In the genomic region with DNA sequence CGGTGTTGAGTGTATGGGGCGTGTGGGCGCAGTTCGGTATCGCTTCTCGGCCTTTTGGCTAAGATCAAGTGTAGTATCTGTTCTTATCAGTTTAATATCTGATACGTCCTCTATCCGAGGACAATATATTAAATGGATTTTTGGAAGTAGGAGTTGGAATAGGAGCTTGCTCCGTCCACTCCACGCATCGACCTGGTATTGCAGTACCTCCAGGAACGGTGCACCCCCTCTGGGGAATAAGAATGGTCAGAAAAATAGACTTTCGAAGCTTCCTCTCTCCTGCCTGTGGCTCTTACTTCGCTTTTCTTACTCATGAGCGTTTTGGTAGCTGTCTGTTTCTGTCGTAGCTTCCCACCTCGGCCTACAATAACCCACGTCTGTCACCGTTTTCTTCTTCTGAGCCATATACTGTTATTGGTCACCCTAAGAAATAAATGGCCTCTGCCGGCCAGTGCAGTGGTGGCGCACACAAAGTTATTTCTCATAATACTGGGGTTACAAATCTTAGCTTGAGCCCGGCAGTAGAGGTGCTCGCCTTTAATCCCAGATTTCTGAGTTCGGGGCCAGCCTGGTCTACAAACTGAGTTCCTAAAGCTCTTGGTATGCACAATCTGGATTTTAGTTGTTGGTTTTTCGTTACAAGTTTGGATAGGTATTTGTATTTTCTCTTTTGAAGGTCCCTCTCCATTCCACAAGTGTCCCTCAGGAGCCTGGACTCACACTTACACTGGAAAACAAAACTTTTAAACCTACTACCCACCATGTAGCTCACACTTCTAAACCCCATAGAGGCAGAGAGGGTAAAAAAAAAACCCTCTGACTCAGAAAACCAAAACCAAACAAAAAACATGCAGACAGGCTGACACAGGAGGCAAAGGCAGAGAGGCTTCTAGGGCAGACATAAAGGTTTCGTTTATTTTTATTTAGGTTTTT, we compare ENCODE assay signal across 8 mouse cellular contexts. TPM values are rescaled to one million over a fixed set of nuclear protein-coding genes. Genes with fewer than 3 reads are reported as not detected.
A peak's percentile ranks its signal among the peaks of the same experiment; 100 is the strongest.
DNase-seq lines count a peak whose midpoint lies in the region; ATAC-seq and TF ChIP-seq lines count a peak whose summit lies in the region.
"Not testable (repeated sequence)": the region's sequence is repeated elsewhere in the genome, so short reads cannot be mapped to it uniquely, and the experiment has no call there.

No protein-coding gene starts in this region.

- H3K36me3 ChIP-seq in embryonic facial prominence, embryonic 14.5 days (ENCODE audit: control insufficient read depth, insufficient read depth, low read length); heart, embryonic 12.5 days; kidney, adult 2 months (ENCODE audit: control insufficient read depth, insufficient read depth, low read length); midbrain, embryonic 13.5 days: not testable (repeated sequence)

- H3K9ac ChIP-seq in embryonic facial prominence, embryonic 14.5 days (ENCODE audit: low read depth, low read length) = 0 out of 2 replicates have a peak overlapping the region, but pooled peaks have one; percentile 22
- H3K9ac ChIP-seq in heart, embryonic 12.5 days; midbrain, embryonic 13.5 days (replicated peaks): not testable (repeated sequence)

- not testable (repeated sequence) for TF ChIP-seq CTCF in brain, embryonic 14.5 days (IDR thresholded peaks at IDR 0.05; ENCODE audit: borderline replicate concordance, extremely low read depth, insufficient read depth, insufficient read length); kidney, adult 2 months (conservative IDR thresholded peaks at IDR 0.05; ENCODE audit: insufficient read depth, insufficient read length, low read depth, low read length)

- peak overlapping the region; percentile 71 for H3K27ac ChIP-seq in embryonic facial prominence, embryonic 14.5 days (replicated peaks; ENCODE audit: low read depth, low read length)
- H3K27ac ChIP-seq in heart, embryonic 12.5 days (ENCODE audit: poor library complexity, severe bottlenecking) = peak overlapping the region; percentile 83
- H3K27ac ChIP-seq in kidney, adult 2 months (ENCODE audit: insufficient read depth, low read depth, low read length) = peak overlapping the region; percentile 93
- H3K27ac ChIP-seq in midbrain, embryonic 13.5 days = peak overlapping the region; percentile 85

- H3K9me3 ChIP-seq in embryonic facial prominence, embryonic 14.5 days (ENCODE audit: control insufficient read depth, low read length); heart, embryonic 12.5 days (replicated peaks); midbrain, embryonic 13.5 days: not testable (repeated sequence)

- TF ChIP-seq POLR2A in brain, embryonic 14.5 days (IDR thresholded peaks at IDR 0.05; ENCODE audit: borderline replicate concordance, extremely low read depth, insufficient read depth, insufficient read length, poor library complexity, severe bottlenecking); kidney, adult 2 months (IDR thresholded peaks at IDR 0.05; ENCODE audit: low read depth, low read length): not testable (repeated sequence)

- not testable (repeated sequence) for H3K27me3 ChIP-seq in embryonic facial prominence, embryonic 14.5 days (replicated peaks; ENCODE audit: control insufficient read depth, insufficient read depth, low read length); heart, embryonic 12.5 days (replicated peaks); kidney, adult 2 months (replicated peaks; ENCODE audit: control insufficient read depth, insufficient read depth, low read length); midbrain, embryonic 13.5 days

- DNase-seq in CD4-positive, CD25-positive, alpha-beta regulatory T cell, adult 2 months (ENCODE audit: low read depth, low spot score) = peak; percentile 69
- DNase-seq in brain, embryonic 14.5 days (ENCODE audit: low read depth) = peak; percentile 86
- DNase-seq in embryonic facial prominence, embryonic 14.5 days (ENCODE audit: low spot score) = peak; percentile 91
- DNase-seq in kidney, adult 2 months = peak; percentile 46
- DNase-seq in liver = peak; percentile 59
- DNase-seq in spleen, adult 12 weeks (ENCODE audit: low spot score) = peak; percentile 33

- 5% methylated on average over 13 of the region's 26 CpGs for WGBS in embryonic facial prominence, embryonic 14.5 days
- 4% methylated on average over 15 of the region's 26 CpGs for WGBS in heart, embryonic 12.5 days
- WGBS in kidney, adult 2 months = 3% methylated on average over 16 of the region's 26 CpGs
- WGBS in midbrain, embryonic 13.5 days = 5% methylated on average over 14 of the region's 26 CpGs

- H3K4me2 ChIP-seq in embryonic facial prominence, embryonic 14.5 days (ENCODE audit: low read depth, low read length) = peak overlapping the region; percentile 49
- peak overlapping the region; percentile 62; the same call in 1 of the 2 replicates for H3K4me2 ChIP-seq in heart, embryonic 12.5 days
- H3K4me2 ChIP-seq in midbrain, embryonic 13.5 days (replicated peaks) = peak overlapping the region; percentile 52

- ATAC-seq in embryonic facial prominence, embryonic 14.5 days (ENCODE audit: low read depth) = peak; percentile 86
- peak; percentile 78 for ATAC-seq in heart, embryonic 12.5 days (ENCODE audit: insufficient number of reproducible peaks, low FRiP score)
- peak; percentile 82 for ATAC-seq in midbrain, embryonic 13.5 days

- H3K4me1 ChIP-seq in embryonic facial prominence, embryonic 14.5 days (ENCODE audit: control insufficient read depth, insufficient read depth, low read length); heart, embryonic 12.5 days (replicated peaks); kidney, adult 2 months (ENCODE audit: control insufficient read depth, insufficient read depth, low read length): not testable (repeated sequence)
- H3K4me1 ChIP-seq in midbrain, embryonic 13.5 days (replicated peaks) = peaks cover 17% of the 10 kb centered on the region; the same call in 1 of the 2 replicates

- H3K4me3 ChIP-seq in embryonic facial prominence, embryonic 14.5 days (ENCODE audit: low read depth, low read length); heart, embryonic 12.5 days; kidney, adult 2 months (ENCODE audit: insufficient read depth, low read depth, low read length): not testable (repeated sequence)
- H3K4me3 ChIP-seq in midbrain, embryonic 13.5 days (replicated peaks) = peak overlapping the region; percentile 35

RNA-seq across cellular contexts. Expression of gene Rdm1, which starts 15.0 kb away (rescaled TPM):
- 13.7 and 25.0 TPM in 2 replicates for polyA plus RNA-seq in brain, embryonic 14.5 days (2012; rRNA removed)
- polyA plus RNA-seq in embryonic facial prominence, embryonic 14.5 days (2014; fragmentation: Nextera tagmentation; extraction: Ambion mirVana) = 34.9 and 39.4 TPM in 2 replicates
- 28.3 and 36.2 TPM in 2 replicates for polyA plus RNA-seq in heart, embryonic 12.5 days (2016; fragmentation: Nextera tagmentation; extraction: Ambion mirVana)
- polyA plus RNA-seq in kidney, adult 2 months (2012; rRNA removed) = 41.0 and 45.7 TPM in 2 replicates
- polyA plus RNA-seq in midbrain, embryonic 13.5 days (2015; fragmentation: Nextera tagmentation; extraction: Ambion mirVana) = 21.7 and 24.8 TPM in 2 replicates

RNA-seq across cellular contexts. Expression of gene Arl4d, which starts 23.4 kb away (rescaled TPM):
- polyA plus RNA-seq in brain, embryonic 14.5 days (2012; rRNA removed) = 18.9 and 42.0 TPM in 2 replicates
- polyA plus RNA-seq in embryonic facial prominence, embryonic 14.5 days (2014; fragmentation: Nextera tagmentation; extraction: Ambion mirVana) = 4.2 and 4.7 TPM in 2 replicates
- polyA plus RNA-seq in heart, embryonic 12.5 days (2016; fragmentation: Nextera tagmentation; extraction: Ambion mirVana) = 10.0 and 10.3 TPM in 2 replicates
- polyA plus RNA-seq in kidney, adult 2 months (2012; rRNA removed) = 23.1 and 27.2 TPM in 2 replicates
- polyA plus RNA-seq in midbrain, embryonic 13.5 days (2015; fragmentation: Nextera tagmentation; extraction: Ambion mirVana) = 5.1 and 8.4 TPM in 2 replicates

RNA-seq across cellular contexts. Expression of gene Gm11634, which starts 42.9 kb away (rescaled TPM):
- not detected in 2 replicates for polyA plus RNA-seq in brain, embryonic 14.5 days (2012; rRNA removed)
- not detected in 2 replicates for polyA plus RNA-seq in embryonic facial prominence, embryonic 14.5 days (2014; fragmentation: Nextera tagmentation; extraction: Ambion mirVana)
- polyA plus RNA-seq in heart, embryonic 12.5 days (2016; fragmentation: Nextera tagmentation; extraction: Ambion mirVana) = not detected in 2 replicates
- not detected in 2 replicates for polyA plus RNA-seq in kidney, adult 2 months (2012; rRNA removed)
- polyA plus RNA-seq in midbrain, embryonic 13.5 days (2015; fragmentation: Nextera tagmentation; extraction: Ambion mirVana) = not detected in 2 replicates

RNA-seq across cellular contexts. Expression of gene Tmem106a, which starts 59.9 kb away (rescaled TPM):
- 3.6 and 5.3 TPM in 2 replicates for polyA plus RNA-seq in brain, embryonic 14.5 days (2012; rRNA removed)
- polyA plus RNA-seq in embryonic facial prominence, embryonic 14.5 days (2014; fragmentation: Nextera tagmentation; extraction: Ambion mirVana) = 5.9 and 6.5 TPM in 2 replicates
- polyA plus RNA-seq in heart, embryonic 12.5 days (2016; fragmentation: Nextera tagmentation; extraction: Ambion mirVana) = 4.0 and 4.5 TPM in 2 replicates
- 392 and 429 TPM in 2 replicates for polyA plus RNA-seq in kidney, adult 2 months (2012; rRNA removed)
- polyA plus RNA-seq in midbrain, embryonic 13.5 days (2015; fragmentation: Nextera tagmentation; extraction: Ambion mirVana) = 2.1 and 2.7 TPM in 2 replicates

Comparison
In these comparisons a context has a peak if more than half of its experiments do, and no peak if none do; other contexts are left out.
1. DNase-seq: peak in every context shown above with its lines; median percentile 91 in embryonic facial prominence, embryonic 14.5 days; 86 in brain, embryonic 14.5 days; 69 in CD4-positive, CD25-positive, alpha-beta regulatory T cell, adult 2 months; 59 in liver; 46 in kidney, adult 2 months; 33 in spleen, adult 12 weeks.